Mouse (Mus musculus) kidney, adult 2 months (tissue): ENCODE data around the gene Fos.

Experiments
- CTCF ChIP-seq: fragments of 200-500 bp; conservative IDR thresholded peaks from 2 replicates; pipeline ENCODE4 v1.5.1; 2011; ENCODE audit warnings: low read depth, mild to moderate bottlenecking, control low read depth, low read length, moderate library complexity, mixed read lengths; ENCODE audit not compliant: insufficient read depth, insufficient read length
- POLR2A ChIP-seq: fragments of 200-500 bp; IDR thresholded peaks from one replicate; pipeline ENCODE4 v1.6.1; 2011; ENCODE audit warnings: low read depth, low read length, control low read depth

- TF ChIP-seq CTCF (no peak), POLR2A (no peak)
These were observed 5.0 kb upstream of the Fos start for GRCm38 (mm10) chr12:85468666-85469065.
